Mouse (Mus musculus) cerebellum, adult 11 months (tissue): ENCODE data around the gene Sptlc2.

ENCODE experiments used
- DNase-seq: peaks from one replicate; pipeline ENCODE4 v3.0.0; 2022

Sptlc2 gene

GRCm38 (mm10) chr12:87274853-87275831 lies 113.0 kb downstream of the Sptlc2 start:
- no peak for DNase-seq

- peak; percentile 22 for DNase-seq
These were observed 120.5 kb downstream of the Sptlc2 start for GRCm38 (mm10) chr12:87267682-87268081.

GRCm38 (mm10) chr12:87266827-87267603 lies 121.1 kb downstream of the Sptlc2 start:
- DNase-seq: no peak

DNA sequence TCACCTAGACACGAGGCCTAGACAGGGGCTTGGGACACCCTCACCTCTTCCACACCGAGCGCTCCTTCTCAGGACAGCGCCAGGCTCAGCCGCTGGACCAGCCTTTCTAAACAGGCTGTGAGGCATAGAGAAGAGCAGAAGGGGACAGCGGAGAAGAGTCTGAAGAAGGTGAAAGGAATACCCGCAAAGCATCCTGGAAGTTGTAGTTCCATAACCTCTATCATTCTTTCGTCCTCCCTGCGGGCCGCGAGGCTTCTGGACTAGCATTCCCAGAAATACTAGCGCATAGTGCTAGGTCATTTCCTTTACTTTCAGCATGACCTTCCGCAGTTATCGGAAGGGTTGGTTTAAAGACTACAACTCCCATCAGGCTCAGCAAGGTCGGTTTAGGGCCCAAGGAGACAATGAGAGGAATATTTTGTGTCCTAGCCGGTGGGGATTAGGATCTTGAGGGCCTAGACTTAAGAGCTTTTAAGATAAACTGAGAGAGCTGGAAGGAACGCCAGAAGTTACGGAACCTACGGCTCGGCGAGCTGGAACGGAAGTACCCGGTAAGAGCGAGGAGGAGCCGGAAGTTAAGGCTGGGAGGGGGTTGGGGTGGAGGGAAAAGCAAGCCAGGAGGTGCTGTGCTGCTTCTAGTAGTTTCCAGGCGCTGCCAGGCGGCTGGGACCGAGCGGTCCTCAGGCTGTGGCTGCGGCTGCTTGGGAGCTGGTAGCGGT lies 121.9 kb downstream of the Sptlc2 start, which contains the start of the genes Vipas39 and Ahsa1:
TSS of gene Vipas39 (minus strand) at position 149 of the 719 bp plus-strand sequence.
TSS of gene Ahsa1 (plus strand) at position 372 of the 719 bp plus-strand sequence.
- DNase-seq: peak; percentile 87

DNA sequence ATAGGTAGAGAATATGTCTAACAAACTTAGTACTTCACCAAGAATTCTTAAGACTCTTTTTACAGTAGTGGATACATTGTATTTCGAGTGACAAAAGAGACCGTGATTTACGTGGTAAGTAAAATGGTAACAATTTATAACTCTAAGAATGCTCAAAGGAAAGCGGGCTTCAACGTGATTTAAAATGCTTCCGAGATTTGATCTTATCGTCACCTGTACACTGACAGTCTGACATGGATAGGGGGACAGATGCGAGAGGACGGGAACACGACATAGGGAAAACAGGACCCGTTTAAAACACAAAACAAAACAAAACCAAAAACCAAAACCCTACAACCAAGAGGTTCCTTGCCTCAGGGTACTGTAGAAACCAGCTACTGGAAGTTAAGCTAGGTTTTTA lies 122.7 kb downstream of the Sptlc2 start:
- no peak for DNase-seq

GRCm38 (mm10) chr12:87260562-87260961 lies 127.6 kb downstream of the Sptlc2 start:
- DNase-seq: no peak

GRCm38 (mm10) chr12:87256629-87257028 lies 131.5 kb downstream of the Sptlc2 start:
- no peak for DNase-seq
